ENCODE assay signal across 11 mouse cellular contexts in the genomic region with DNA sequence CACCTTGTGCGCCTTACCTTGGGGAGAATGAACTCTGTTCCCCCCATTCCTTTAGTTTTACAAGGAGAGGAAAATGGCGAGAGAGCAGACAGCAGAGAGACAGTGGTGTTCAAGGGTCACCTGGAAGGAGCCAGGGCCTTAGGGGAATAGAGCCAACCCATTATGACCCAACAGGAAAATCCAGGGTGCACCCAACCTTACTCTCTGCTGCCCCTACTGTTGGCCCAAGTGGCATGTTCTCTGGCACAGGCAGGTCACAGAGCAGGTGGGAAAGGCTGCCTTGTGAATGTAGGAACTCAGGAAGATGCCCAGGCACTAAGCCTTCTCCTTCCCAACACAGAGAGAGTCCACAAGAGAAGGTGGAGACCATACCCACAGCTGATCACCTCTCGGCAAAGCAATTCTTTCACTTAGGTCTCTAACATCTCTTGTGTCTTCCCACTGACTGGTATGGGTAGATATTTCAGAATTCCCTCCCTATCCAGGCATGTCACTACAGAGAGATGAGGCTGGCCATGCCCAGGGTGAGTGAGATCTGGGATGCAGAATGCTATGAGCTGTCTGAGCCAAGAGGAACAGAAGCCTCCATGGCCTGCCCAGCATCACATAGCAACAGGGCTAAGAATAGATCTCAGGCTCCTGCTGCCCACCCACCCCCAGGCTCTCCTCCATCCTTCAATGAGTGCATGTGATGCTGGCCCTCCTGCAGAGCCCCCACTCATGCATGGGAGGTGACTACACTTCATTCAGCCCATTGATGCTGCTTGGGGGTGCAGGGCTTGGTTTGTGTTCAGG. TPM values are rescaled to one million over a fixed set of nuclear protein-coding genes. Genes with fewer than 3 reads are reported as not detected.
A peak's percentile ranks its signal among the peaks of the same experiment; 100 is the strongest.
DNase-seq lines count a peak whose midpoint lies in the region; ATAC-seq and TF ChIP-seq lines count a peak whose summit lies in the region.
"Had no signal": no experiment of that assay in that cellular context is flagged by ENCODE, and none has a peak within 500 bp of the region (broad histone marks: within the 10 kb centered on the region; RNA-seq: fewer than 3 reads in every experiment).

No protein-coding gene starts in this region.

- no peak overlapping the region for H3K4me3 ChIP-seq in left cerebral cortex, adult 2 months
- H3K4me3 ChIP-seq: neural tube, embryonic 12.5 days had no signal

- peak; percentile 24 for DNase-seq in adrenal gland, postnatal 10 days
- no peak for DNase-seq in adrenal gland, adult 8-10 months
- DNase-seq in left cerebral cortex, adult 2 months (ENCODE audit: extremely low spot score in 1 of 2, low spot score in 2 of 2): peak in 1 of 2 experiments; percentile 33
- DNase-seq in left cerebral cortex, postnatal 4 days: no peak
- peak; percentile 68 for DNase-seq in cerebellum, adult 11 months
- DNase-seq in kidney, postnatal 14 days: peak; percentile 11
- no peak for DNase-seq in natural killer cell, adult 2 months (ENCODE audit: low spot score in 2 of 2)
- DNase-seq: lung, postnatal 14 days had no signal

- no peak for ATAC-seq in monocyte, adult 5-6 weeks (replicated peaks; ENCODE audit: insufficient number of reproducible peaks, low FRiP score, low TSS enrichment, poor library complexity, severe bottlenecking)

- peak overlapping the region; percentile 10; the same call in 1 of the 2 replicates for H3K27ac ChIP-seq in left cerebral cortex, adult 2 months
- H3K27ac ChIP-seq: neural tube, embryonic 12.5 days had no signal

- peak; percentile 45 for TF ChIP-seq CTCF in left cerebral cortex, adult 2 months (IDR thresholded peaks at IDR 0.05)

- intact Hi-C loops in left cerebral cortex, adult 2 months (cut with DNase I): no loop called here
- intact Hi-C loops in left cerebral cortex, postnatal 4 days (cut with DNase I): no loop called here

RNA-seq across cellular contexts. Expression of gene Kcna1, which starts 46.8 kb away (rescaled TPM):
- total RNA-seq in adrenal gland, postnatal 10 days (2021): 1 to 10 TPM; 2.6 to 3.1 TPM
- total RNA-seq in adrenal gland, adult 8-10 months (2022): 1 to 10 TPM in 2 of 4 experiments, under 1 TPM in 2; 0.80 to 1.2 (median 0.97) TPM
- total RNA-seq in left cerebral cortex, adult 2 months (2021): 100 to 1,000 TPM; 120 to 122 TPM
- total RNA-seq in left cerebral cortex, postnatal 4 days (2021): 10 to 100 TPM in 1 of 2 experiments, 1 to 10 TPM in 1; 7.8 to 10.1 TPM
- total RNA-seq in monocyte, adult 5-6 weeks (2017): not detected in 3 replicates
- total RNA-seq: hematopoietic stem cell, adult 5-6 weeks had no signal

Comparison
In these comparisons a context has a peak if more than half of its experiments do, and no peak if none do; other contexts are left out.
1. DNase-seq: peak in adrenal gland, postnatal 10 days (single experiment), cerebellum, adult 11 months (single experiment) and kidney, postnatal 14 days (single experiment); none in adrenal gland, adult 8-10 months (single experiment), left cerebral cortex, postnatal 4 days (single experiment) and natural killer cell, adult 2 months (0 of 2).
2. RNA of gene Kcna1, which starts 46.8 kb away (total RNA-seq): 120 to 122 TPM in left cerebral cortex, adult 2 months; 7.8 to 10.1 TPM in left cerebral cortex, postnatal 4 days, 2.6 to 3.1 TPM in adrenal gland, postnatal 10 days, 0.80 to 1.2 TPM in adrenal gland, adult 8-10 months and not detected in monocyte, adult 5-6 weeks; every median in the first group is over 10 times any median in the second.